ENCODE assay signal across 26 mouse cellular contexts in genomic region chr17:73314786-73315185, GRCm38 (mm10).
"Had no signal": no experiment of that assay in that cellular context is flagged by ENCODE, and none has a peak within 500 bp of the region (broad histone marks: within the 10 kb centered on the region; RNA-seq: fewer than 3 reads in every experiment).

No protein-coding gene starts in this region.

- DNase-seq: gastrocnemius, postnatal 14 days; gastrocnemius, postnatal 36 days; heart, adult 18-20 months; heart, postnatal 10 days; heart, postnatal 4 days; kidney, adult 11 months; kidney, adult 2 months; kidney, adult 9 months; kidney, postnatal 14 days; kidney, postnatal 36 days; layer of hippocampus, adult 9-11 months; layer of hippocampus, postnatal 36 days; left cerebral cortex, postnatal 4 days had no signal

- H3K36me3 ChIP-seq: heart, embryonic 10.5 days; heart, embryonic 12.5 days; hindbrain, embryonic 10.5 days; hindbrain, embryonic 13.5 days; hindbrain, embryonic 15.5 days; kidney, embryonic 15.5 days; limb, embryonic 13.5 days; limb, embryonic 15.5 days; liver, embryonic 12.5 days had no signal

- H3K4me1 ChIP-seq: heart, embryonic 10.5 days; heart, embryonic 12.5 days; hindbrain, embryonic 10.5 days; hindbrain, embryonic 13.5 days; hindbrain, embryonic 15.5 days; kidney, embryonic 15.5 days; liver, embryonic 12.5 days had no signal

- H3K27me3 ChIP-seq: heart, embryonic 12.5 days; hindbrain, embryonic 13.5 days; hindbrain, embryonic 15.5 days; kidney, embryonic 15.5 days; limb, embryonic 13.5 days; limb, embryonic 15.5 days; liver, embryonic 12.5 days had no signal

- H3K4me3 ChIP-seq: heart, embryonic 10.5 days; heart, embryonic 12.5 days; hindbrain, embryonic 10.5 days; hindbrain, embryonic 13.5 days; hindbrain, embryonic 15.5 days; kidney, embryonic 15.5 days; limb, embryonic 13.5 days; limb, embryonic 15.5 days; liver, embryonic 12.5 days had no signal

- H3K4me2 ChIP-seq: heart, embryonic 12.5 days; hindbrain, embryonic 13.5 days; hindbrain, embryonic 15.5 days; kidney, embryonic 15.5 days; limb, embryonic 13.5 days; limb, embryonic 15.5 days; liver, embryonic 12.5 days had no signal

- ATAC-seq: hindbrain, postnatal 0 days; intestine, embryonic 16.5 days; liver, embryonic 12.5 days had no signal

- H3K9ac ChIP-seq: heart, embryonic 12.5 days; hindbrain, embryonic 13.5 days; hindbrain, embryonic 15.5 days; kidney, embryonic 15.5 days; limb, embryonic 13.5 days; limb, embryonic 15.5 days; liver, embryonic 12.5 days; liver, embryonic 14.5 days had no signal

- H3K27ac ChIP-seq: heart, embryonic 10.5 days; hindbrain, embryonic 10.5 days; hindbrain, embryonic 13.5 days; hindbrain, embryonic 15.5 days; hindbrain, postnatal 0 days; kidney, embryonic 15.5 days; kidney, postnatal 0 days; limb, embryonic 13.5 days; limb, embryonic 15.5 days; liver, embryonic 12.5 days; liver, embryonic 14.5 days had no signal

- H3K9me3 ChIP-seq: heart, embryonic 10.5 days; heart, embryonic 12.5 days; hindbrain, embryonic 10.5 days; hindbrain, embryonic 13.5 days; hindbrain, embryonic 15.5 days; kidney, embryonic 15.5 days; limb, embryonic 13.5 days; limb, embryonic 15.5 days; liver, embryonic 12.5 days had no signal
